Mouse (Mus musculus) cerebellum, postnatal 14 days (tissue): ENCODE results near the gene Olfr123.

Experiments used
- DNase-seq, 2 experiments: peaks; one replicate each; pipeline ENCODE4 v3.0.0; 2021; ENCODE audit warnings: mixed read lengths in 2 of 2

The Olfr123 gene

GRCm38 (mm10) chr17:37793229-37793628, at the start of gene Olfr123:
Olfr123 (plus strand) TSS chr17:37793529.
- DNase-seq: no peak

DNA sequence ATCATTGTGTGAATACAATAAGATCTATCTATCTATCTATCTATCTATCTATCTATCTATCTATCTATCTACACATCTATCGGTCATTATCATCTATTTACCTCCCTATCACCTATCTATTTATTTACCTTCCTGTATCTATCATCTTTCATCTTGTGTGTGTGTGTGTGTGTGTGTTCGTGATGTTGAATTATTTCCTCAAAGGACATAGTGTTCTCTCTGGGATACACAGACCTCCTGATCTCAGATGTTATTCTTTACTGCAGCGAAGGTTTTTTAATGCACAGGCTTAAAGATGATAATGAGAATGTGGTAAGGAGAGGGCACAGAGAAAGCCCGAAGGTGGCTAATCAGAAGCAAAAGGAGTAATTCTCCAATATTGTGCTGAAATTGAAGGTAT, 25.0 kb upstream of the Olfr123 start, which contains the start of gene Olfr122:
Olfr122 (plus strand) TSS at position 301 of the 400 bp plus-strand sequence.
- no peak for DNase-seq

GRCm38 (mm10) chr17:37799588-37799987, 6.3 kb downstream of the Olfr123 start, which contains the start of gene Olfr124:
Olfr124 (plus strand) TSS chr17:37799888.
- no peak for DNase-seq

DNA sequence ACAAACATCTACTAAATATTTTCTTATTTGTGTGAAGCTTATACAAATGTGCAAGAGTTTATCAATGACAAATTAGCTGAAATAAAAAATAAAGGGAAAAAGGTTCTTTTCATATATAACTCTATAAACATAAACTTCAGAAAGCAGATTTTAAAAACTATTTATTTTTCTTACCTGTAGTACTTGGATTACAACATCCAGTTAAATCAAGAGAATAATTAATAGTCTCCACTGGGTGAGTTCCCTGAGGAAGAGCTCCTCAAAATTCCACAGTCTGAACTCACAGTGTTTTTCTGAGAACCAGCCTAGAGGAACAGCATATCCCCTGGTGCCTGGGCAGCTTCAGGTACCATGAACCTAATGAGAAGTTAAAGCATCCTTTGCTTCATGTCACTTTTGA, 39.3 kb downstream of the Olfr123 start, which contains the start of gene Olfr125:
Olfr125 (plus strand) TSS at position 301 of the 400 bp plus-strand sequence.
- no peak for DNase-seq

GRCm38 (mm10) chr17:37847183-37847582, 53.9 kb downstream of the Olfr123 start, which contains the start of gene Olfr126:
Olfr126 (plus strand) TSS chr17:37847483.
- DNase-seq: no peak
